Mouse (Mus musculus) adrenal gland, postnatal 10 days (tissue): ENCODE data around the gene Dnhd1. TPM values are rescaled to one million over a fixed set of nuclear protein-coding genes. Genes with fewer than 3 reads are reported as not detected.

Experiments
- DNase-seq: peaks from one replicate; pipeline ENCODE4 v3.0.0; 2021; ENCODE audit warnings: mixed read lengths
- long read RNA-seq, 2 experiments: library from polyadenylated mRNA; stranded (forward); transcript quantifications; one replicate each; pipeline ENCODE4 v2.0.0; 2021
- total RNA-seq, 2 experiments: library from RNA; stranded (reverse); gene quantifications; 2 replicates each; pipeline ENCODE4 v1.2.3; 2021

Gene Dnhd1
- 1 to 10 TPM; 3.0 to 4.7 TPM for total RNA-seq
- long read RNA-seq, experiment 1: 0 reads
- long read RNA-seq, experiment 2: 0 reads

GRCm38 (mm10) chr7:105650639-105651435 is at the start of gene Dnhd1:
Dnhd1 (plus strand) TSS chr7:105650827.
- DNase-seq: peak; percentile 86

DNA sequence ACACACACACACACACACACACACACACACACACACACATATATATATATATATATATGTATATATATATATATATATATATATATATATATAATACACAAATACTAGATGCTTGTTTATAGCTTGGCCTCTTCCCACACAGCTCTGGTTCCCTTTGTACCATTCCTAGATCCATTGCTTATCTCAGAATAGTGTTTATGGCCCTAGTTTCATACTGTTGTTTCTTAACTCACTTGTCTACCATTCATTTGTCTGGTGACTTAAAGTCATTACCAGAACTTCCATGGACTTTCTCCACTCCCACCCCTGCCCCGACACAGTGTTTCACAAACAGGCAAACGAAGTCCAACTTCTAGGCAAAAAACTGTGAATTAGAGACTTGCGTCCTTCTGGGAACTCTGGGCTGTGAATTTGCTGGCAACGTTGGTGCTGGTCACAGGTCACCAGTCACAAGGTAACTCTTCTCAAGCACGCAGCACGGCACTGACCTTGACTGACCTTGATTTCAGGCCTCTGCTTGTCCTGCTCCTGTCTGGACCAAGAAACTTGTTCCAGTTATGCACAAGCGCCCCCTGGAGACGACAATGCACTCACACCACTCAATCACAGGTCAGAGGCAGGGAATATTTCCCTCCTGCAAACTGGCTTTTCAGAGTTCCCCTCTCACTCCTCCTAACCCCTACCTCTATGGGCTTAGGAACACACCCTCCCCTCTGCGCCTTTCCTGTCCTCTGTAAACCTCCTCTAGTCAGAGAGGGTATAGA is 47.6 kb upstream of the Dnhd1 start:
- DNase-seq: peak; percentile 87

- DNase-seq: no peak
Observed at GRCm38 (mm10) chr7:105608467-105608866, 42.2 kb upstream of the Dnhd1 start.

- DNase-seq: no peak
Observed at GRCm38 (mm10) chr7:105611767-105612166, 38.9 kb upstream of the Dnhd1 start.

DNA sequence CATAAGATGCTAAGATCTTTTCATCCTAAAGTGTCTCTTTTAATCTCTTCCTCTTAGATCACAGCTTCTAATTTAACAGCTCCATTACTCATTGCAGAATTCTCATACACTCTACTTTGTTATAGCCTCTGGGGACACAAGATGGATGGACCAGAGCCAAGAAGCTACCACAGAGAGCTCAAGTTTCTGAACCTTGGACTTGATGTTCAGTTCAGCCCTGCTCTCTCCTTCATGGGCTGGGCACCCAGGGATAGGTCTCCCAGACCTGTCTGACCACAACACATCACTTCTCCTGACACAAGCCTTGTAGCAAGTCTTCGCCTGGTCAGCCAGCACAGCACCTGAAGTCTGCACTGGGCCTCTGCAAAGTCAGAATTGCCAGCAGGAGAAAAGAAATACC is 36.2 kb upstream of the Dnhd1 start:
- no peak for DNase-seq

DNA sequence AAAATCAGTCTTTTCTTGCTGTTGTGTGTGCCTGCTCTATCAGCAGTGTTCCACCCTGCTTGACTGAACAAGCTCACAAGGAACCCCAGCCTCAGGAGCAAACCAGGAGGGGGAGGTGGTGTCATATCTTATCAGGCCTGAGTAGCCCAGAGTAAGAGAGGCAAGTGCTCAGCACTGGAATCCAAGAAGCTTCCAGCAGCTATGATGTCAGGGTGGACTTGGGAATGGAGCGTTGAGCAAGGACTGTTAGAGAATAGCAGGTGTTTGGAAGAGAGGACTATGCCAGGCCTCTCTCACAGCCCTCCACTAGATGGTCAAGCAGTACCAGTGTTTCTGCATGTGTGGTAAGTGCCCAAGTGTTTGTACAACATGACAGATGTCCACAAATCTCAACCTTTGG is 34.9 kb upstream of the Dnhd1 start:
- no peak for DNase-seq

DNA sequence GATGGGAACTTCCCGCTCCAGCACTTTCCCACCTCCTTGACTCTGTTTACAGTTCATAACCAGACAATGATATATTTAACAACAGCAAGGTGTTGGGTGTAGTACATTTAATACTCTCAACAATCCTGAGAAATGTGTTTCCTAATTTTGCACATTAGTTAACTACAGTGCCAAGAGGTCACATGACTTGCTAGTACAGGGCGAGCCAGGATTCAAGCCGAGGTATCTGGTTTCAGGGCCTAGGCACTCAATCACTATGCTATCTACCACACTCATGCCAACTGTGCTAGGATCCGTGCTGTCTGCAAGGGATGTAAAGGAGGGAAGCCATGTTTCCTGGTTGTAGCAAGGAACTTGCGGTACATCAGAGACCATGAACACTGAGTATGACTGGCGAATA is 34.1 kb upstream of the Dnhd1 start:
- no peak for DNase-seq

GRCm38 (mm10) chr7:105617810-105618209 is 32.8 kb upstream of the Dnhd1 start:
- DNase-seq: no peak

DNA sequence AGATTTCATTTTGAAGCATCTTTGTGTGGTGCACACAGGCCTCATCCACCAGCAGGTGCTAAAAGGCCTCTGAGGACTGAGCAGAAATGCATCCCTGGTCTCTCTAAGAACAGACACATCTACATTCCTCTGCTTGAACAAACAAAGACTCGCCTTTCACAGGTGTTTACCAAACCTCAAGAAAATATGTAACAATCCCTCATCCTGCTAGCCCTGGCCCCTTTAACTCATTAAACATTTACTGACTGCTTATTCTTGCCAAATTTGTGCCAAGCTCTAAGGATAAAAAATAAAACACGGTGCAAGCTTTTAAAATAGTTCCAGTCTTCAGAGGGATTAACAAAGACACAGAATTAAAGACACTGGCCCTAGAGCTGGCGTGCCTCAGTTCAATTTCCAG is 30.9 kb upstream of the Dnhd1 start:
- DNase-seq: no peak

GRCm38 (mm10) chr7:105621053-105621452 is 29.6 kb upstream of the Dnhd1 start:
- DNase-seq: no peak

DNA sequence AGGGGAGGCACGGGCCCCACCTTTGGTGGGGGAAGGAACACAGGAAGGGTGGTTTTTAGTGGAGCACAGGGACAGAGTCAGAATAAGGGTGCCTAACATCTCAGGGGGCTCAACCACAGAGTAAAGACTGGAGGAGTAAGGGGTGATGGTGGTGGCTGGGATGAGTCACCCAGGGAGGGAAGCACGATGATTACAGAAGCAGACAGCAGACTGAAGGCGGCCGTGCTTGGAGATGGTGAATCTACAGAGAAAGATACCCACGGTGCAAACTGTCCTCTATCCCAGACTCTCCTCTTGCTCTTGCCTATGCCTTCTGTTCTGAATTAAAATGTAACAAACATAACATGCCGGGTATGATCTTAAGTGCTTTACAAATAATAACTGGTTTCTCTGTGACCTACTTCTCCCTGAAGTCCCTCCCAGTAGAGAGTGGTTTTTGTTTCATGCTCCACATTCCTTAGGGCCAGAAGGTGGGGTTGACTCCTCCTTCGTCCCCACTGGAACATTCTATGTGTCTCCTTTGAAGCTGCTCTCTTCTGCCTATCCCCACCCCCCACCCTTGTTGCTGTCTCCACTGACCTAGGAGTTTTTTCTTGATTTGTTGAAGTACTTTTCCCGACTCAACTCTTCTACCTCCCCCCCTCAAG is 28.9 kb upstream of the Dnhd1 start:
- no peak for DNase-seq

DNA sequence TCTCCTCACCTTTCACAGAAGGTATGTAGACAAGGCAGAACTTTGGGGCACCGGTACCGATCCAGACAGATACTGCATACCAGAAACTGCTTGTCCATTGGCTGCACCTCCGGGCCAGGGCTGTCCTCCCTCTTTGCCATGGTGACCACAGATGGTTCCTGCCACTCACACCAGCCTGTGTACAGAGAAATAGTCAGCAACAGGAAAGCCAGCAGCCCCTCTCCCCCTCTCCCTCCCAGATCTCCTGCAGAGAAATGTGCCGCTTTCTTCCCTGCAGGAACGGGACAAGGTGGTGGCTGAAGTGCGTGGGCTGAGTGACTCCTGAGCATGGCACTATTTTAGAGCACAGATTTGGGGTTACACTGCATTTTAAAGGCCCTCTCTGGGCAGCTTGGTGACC is 25.2 kb upstream of the Dnhd1 start:
- DNase-seq: no peak

DNA sequence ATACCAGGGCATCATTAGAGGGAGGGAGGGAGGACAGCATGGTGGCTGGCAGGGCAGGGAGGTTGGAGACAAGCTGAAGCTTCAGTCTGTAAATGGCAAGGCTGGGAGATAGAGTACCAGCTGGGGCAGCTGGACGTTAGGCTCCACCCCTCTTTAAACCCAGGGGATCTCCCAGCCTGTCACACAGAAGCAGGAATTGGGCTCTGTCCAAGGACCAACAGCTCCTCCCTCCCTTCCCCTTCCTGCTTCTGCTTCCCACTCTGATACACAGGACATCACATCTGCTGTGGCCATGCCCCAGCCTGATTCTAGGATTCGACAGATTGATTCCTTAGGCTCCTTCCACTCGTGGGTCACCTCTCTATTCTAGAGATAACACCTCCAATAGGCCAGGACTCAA is 22.0 kb upstream of the Dnhd1 start:
- peak; percentile 80 for DNase-seq

GRCm38 (mm10) chr7:105632551-105632972 is 18.1 kb upstream of the Dnhd1 start:
- DNase-seq: no peak

DNA sequence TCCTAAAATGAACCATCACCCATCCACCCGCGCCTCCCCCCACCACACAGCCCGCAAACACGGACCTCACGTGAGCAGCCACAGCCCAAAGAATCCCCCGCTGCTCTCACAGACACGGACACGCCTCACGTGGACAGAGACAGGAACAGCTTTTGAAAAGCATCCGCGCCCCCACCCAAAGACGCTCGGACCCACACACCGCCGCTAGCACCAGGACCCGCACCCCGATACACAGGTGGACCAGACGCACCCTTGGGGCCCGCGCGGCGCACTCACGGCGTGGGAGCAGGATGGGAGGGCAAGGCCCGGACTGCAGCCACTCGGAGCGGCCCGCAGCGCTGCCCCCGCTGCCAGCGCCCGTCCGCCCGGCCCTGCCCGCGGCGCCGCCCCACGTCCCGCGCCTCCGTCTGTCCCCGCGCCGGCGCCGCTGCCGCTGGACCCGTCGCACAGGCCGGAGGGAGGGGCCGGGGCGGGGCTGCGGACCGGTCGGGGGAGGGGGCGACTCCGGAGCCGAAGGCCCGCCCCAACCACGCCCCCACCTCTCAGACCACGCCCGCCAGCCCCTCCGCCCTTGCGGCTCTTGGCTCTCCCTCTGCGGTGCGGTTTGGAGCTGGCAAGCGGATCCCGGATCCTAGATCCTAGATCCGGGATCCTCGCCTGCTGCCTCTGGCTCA is 17.4 kb upstream of the Dnhd1 start, which contains the start of gene Trim3:
Gene Trim3 (minus strand): TSS at position 445 of the 674 bp plus-strand sequence.
- DNase-seq: peak; percentile 98

- DNase-seq: no peak
Observed at GRCm38 (mm10) chr7:105633801-105634135, 16.9 kb upstream of the Dnhd1 start.

- DNase-seq: no peak
Observed at GRCm38 (mm10) chr7:105634272-105634920, 16.2 kb upstream of the Dnhd1 start.

GRCm38 (mm10) chr7:105635726-105636125 is 14.9 kb upstream of the Dnhd1 start:
- no peak for DNase-seq

GRCm38 (mm10) chr7:105638776-105639175 is 11.9 kb upstream of the Dnhd1 start:
- DNase-seq: no peak

GRCm38 (mm10) chr7:105639304-105639703 is 11.3 kb upstream of the Dnhd1 start:
- peak; percentile 50 for DNase-seq

DNA sequence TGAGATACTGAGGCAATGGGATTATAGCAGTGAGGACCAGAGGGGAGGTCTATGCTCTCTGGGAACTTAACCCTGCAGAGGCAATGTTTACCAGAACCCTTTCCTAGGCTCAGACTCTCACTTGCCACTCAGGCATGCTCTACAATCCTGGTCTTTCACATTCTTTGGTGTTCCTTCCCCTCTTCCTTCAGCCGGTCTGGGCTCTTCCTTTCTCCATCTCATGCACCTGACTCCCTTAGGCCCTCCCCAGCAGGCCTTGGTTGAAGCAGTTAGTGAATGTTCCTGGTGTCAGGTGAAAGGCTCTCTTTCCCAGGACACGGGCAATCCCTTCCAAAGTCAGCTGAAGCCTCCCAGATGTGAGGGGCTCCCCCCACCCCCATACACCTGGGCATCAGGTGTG is 10.9 kb upstream of the Dnhd1 start, which contains the start of gene Timm10b:
Gene Timm10b (plus strand): TSS at position 301 of the 400 bp plus-strand sequence.
- DNase-seq: no peak
